Mouse (Mus musculus) MEL (cell line): ENCODE data around the gene Clec4g. TPM values are rescaled to one million over a fixed set of nuclear protein-coding genes. Genes with fewer than 3 reads are reported as not detected.

ENCODE experiments used
- DNase-seq: peaks from one replicate; pipeline ENCODE4 v3.0.0; 2011; ENCODE audit warnings: low read depth, low spot score
- H3K27ac ChIP-seq: 2 replicates; pipeline ENCODE4 v1.5.1; 2012; ENCODE audit warnings: low read depth, mild to moderate bottlenecking, control low read depth, low read length, moderate library complexity; ENCODE audit not compliant: control insufficient read depth
- H3K27me3 ChIP-seq, 2 experiments: fragments of 150-350 bp in 1 of 2; sonication (generic) in 1 of 2; 2 replicates each; pipeline ENCODE4 v1.6.1; 2012; ENCODE audit warnings: low read length in 2 of 2, mild to moderate bottlenecking in 2 of 2, improper control_type of control experiment in 1 of 2, moderate library complexity in 1 of 2; ENCODE audit not compliant: insufficient read depth in 2 of 2, control insufficient read depth in 1 of 2
- H3K36me3 ChIP-seq, 2 experiments: 2 replicates each; pipeline ENCODE4 v1.6.1; 2012 to 2014; ENCODE audit warnings: low read length in 2 of 2, improper control_type of control experiment in 1 of 2, inconsistent platforms in 1 of 2, mild to moderate bottlenecking in 1 of 2; ENCODE audit not compliant: insufficient read depth in 2 of 2, control insufficient read depth in 1 of 2
- H3K4me1 ChIP-seq, 2 experiments: fragments of 150-350 bp in 1 of 2; sonication (generic) in 1 of 2; 2 replicates each; pipeline ENCODE4 v1.6.1; 2012; ENCODE audit warnings: low read length in 2 of 2, improper control_type of control experiment in 1 of 2, mild to moderate bottlenecking in 1 of 2; ENCODE audit not compliant: insufficient read depth in 2 of 2, control insufficient read depth in 1 of 2
- H3K4me3 ChIP-seq, 2 experiments: fragments of 150-350 bp in 1 of 2; sonication (generic) in 1 of 2; 2 replicates each; pipeline ENCODE4 v1.5.1; 2012; ENCODE audit warnings: low read depth in 2 of 2, low read length in 2 of 2, mild to moderate bottlenecking in 2 of 2, moderate library complexity in 2 of 2, control low read depth in 1 of 2, improper control_type of control experiment in 1 of 2; ENCODE audit not compliant: control insufficient read depth in 1 of 2, insufficient read depth in 1 of 2
- H3K79me2 ChIP-seq: 2 replicates; pipeline ENCODE4 v1.6.1; 2012; ENCODE audit warnings: mild to moderate bottlenecking, low read length, moderate library complexity; ENCODE audit not compliant: control insufficient read depth, poor library complexity, insufficient read depth
- H3K9ac ChIP-seq: 2 replicates; pipeline ENCODE4 v1.6.1; 2012; ENCODE audit warnings: low read depth, mild to moderate bottlenecking, control low read depth, low read length, moderate library complexity; ENCODE audit not compliant: control insufficient read depth, poor library complexity, severe bottlenecking
- H3K9me3 ChIP-seq: fragments of 150-350 bp; sonication (generic); replicated peaks from 2 replicates; pipeline ENCODE4 v1.6.1; 2012; ENCODE audit warnings: mild to moderate bottlenecking, low read length, improper control_type of control experiment, moderate library complexity; ENCODE audit not compliant: insufficient read depth
- BHLHE40 ChIP-seq: IDR thresholded peaks from 2 replicates; pipeline ENCODE4 v1.6.1; 2012; ENCODE audit warnings: low read depth, mild to moderate bottlenecking, inconsistent platforms, low read length, improper control_type of control experiment, borderline replicate concordance
- CTCF ChIP-seq, 3 experiments: IDR thresholded peaks in 2 of 3; conservative IDR thresholded peaks in 1 of 3; 2 replicates each; pipeline ENCODE4 v1.5.1; 2011 to 2012; ENCODE audit warnings: low read length in 3 of 3, low read depth in 2 of 3, mild to moderate bottlenecking in 2 of 3, improper control_type of control experiment in 1 of 3, inconsistent platforms in 1 of 3, mixed read lengths in 1 of 3, moderate library complexity in 1 of 3; ENCODE audit not compliant: control insufficient read depth in 1 of 3, insufficient read depth in 1 of 3, poor library complexity in 1 of 3, severe bottlenecking in 1 of 3
- ELF1 ChIP-seq: IDR thresholded peaks from 2 replicates; pipeline ENCODE4 v1.6.1; 2014; ENCODE audit warnings: low read depth, mild to moderate bottlenecking, inconsistent platforms, low read length, improper control_type of control experiment, moderate library complexity
- HCFC1 ChIP-seq: IDR thresholded peaks from 2 replicates; pipeline ENCODE4 v1.6.1; 2012; ENCODE audit warnings: low read depth, mild to moderate bottlenecking, inconsistent platforms, low read length, improper control_type of control experiment, moderate library complexity
- JUND ChIP-seq: IDR thresholded peaks from 2 replicates; pipeline ENCODE4 v1.6.1; 2011; ENCODE audit warnings: low read depth, mild to moderate bottlenecking, improper control_type of control experiment, low read length
- KAT2A ChIP-seq: conservative IDR thresholded peaks from 2 replicates; pipeline ENCODE4 v1.6.1; 2012; ENCODE audit warnings: low read depth, low read length, improper control_type of control experiment, inconsistent platforms
- MAX ChIP-seq: IDR thresholded peaks from 2 replicates; pipeline ENCODE4 v1.6.1; 2011; ENCODE audit warnings: low read length, improper control_type of control experiment
- MAZ ChIP-seq: IDR thresholded peaks from 2 replicates; pipeline ENCODE4 v1.6.1; 2012; ENCODE audit warnings: low read depth, mild to moderate bottlenecking, inconsistent platforms, low read length, improper control_type of control experiment
- MEF2A ChIP-seq: IDR thresholded peaks from 2 replicates; pipeline ENCODE4 v1.6.1; 2014; ENCODE audit warnings: low read depth, mild to moderate bottlenecking, inconsistent platforms, low read length, improper control_type of control experiment; ENCODE audit not compliant: poor library complexity, insufficient replicate concordance, severe bottlenecking; ENCODE audit errors: extremely low read depth
- MXI1 ChIP-seq: IDR thresholded peaks from 2 replicates; pipeline ENCODE4 v1.6.1; 2011; ENCODE audit warnings: mild to moderate bottlenecking, low read depth, low read length, improper control_type of control experiment
- NELFE ChIP-seq: IDR thresholded peaks from 2 replicates; pipeline ENCODE4 v1.6.1; 2011; ENCODE audit warnings: low read depth, low read length, improper control_type of control experiment
- POLR2AphosphoS5 ChIP-seq: IDR thresholded peaks from 2 replicates; pipeline ENCODE4 v1.6.1; 2012; ENCODE audit warnings: low read depth, borderline replicate concordance, mild to moderate bottlenecking, inconsistent platforms, low read length, moderate library complexity, mixed read lengths
- RAD21 ChIP-seq: IDR thresholded peaks from 2 replicates; pipeline ENCODE4 v1.6.1; 2011; ENCODE audit warnings: mild to moderate bottlenecking, low read depth, low read length, improper control_type of control experiment
- SMC3 ChIP-seq: IDR thresholded peaks from 2 replicates; pipeline ENCODE4 v1.6.1; 2011; ENCODE audit warnings: low read depth, low read length, improper control_type of control experiment
- TBP ChIP-seq: IDR thresholded peaks from 2 replicates; pipeline ENCODE4 v1.8.0; 2011; ENCODE audit warnings: low read depth, low read length, improper control_type of control experiment
- UBTF ChIP-seq: IDR thresholded peaks from 2 replicates; pipeline ENCODE4 v1.6.1; 2012; ENCODE audit warnings: low read depth, mild to moderate bottlenecking, inconsistent platforms, low read length, improper control_type of control experiment, moderate library complexity, borderline replicate concordance; ENCODE audit not compliant: insufficient read depth
- USF2 ChIP-seq, 2 experiments: IDR thresholded peaks; 2 replicates each; pipeline ENCODE4 v1.6.1; 2011 to 2012; ENCODE audit warnings: improper control_type of control experiment in 2 of 2, low read length in 2 of 2, borderline replicate concordance in 1 of 2, inconsistent platforms in 1 of 2, low read depth in 1 of 2, mild to moderate bottlenecking in 1 of 2; ENCODE audit not compliant: insufficient read depth in 1 of 2
- ZNF384 ChIP-seq: IDR thresholded peaks from 2 replicates; pipeline ENCODE4 v1.6.1; 2012; ENCODE audit warnings: low read depth, mild to moderate bottlenecking, inconsistent platforms, low read length, improper control_type of control experiment
- polyA plus RNA-seq, 2 experiments: library from polyadenylated mRNA; stranded (reverse) in 1 of 2; unstranded in 1 of 2; fragments of >175 nt in 1 of 2; fragments of >200 nt in 1 of 2; gene quantifications; 2 replicates each; pipeline versions ENCODE4 v1.2.1 to v1.2.4; 2012; ENCODE audit warnings: low replicate concordance in 2 of 2, low read depth in 1 of 2; ENCODE audit not compliant: insufficient read length in 2 of 2, insufficient read depth in 1 of 2, missing spikeins in 1 of 2
- total RNA-seq: library from RNA; depleted of rRNA; stranded (reverse); fragments of 300-350 nt; gene quantifications from 2 replicates; pipeline ENCODE4 v1.2.3, GENCODE M21; 2012

The Clec4g gene
- total and polyA plus RNA-seq, 3 experiments, result not detected

DNA sequence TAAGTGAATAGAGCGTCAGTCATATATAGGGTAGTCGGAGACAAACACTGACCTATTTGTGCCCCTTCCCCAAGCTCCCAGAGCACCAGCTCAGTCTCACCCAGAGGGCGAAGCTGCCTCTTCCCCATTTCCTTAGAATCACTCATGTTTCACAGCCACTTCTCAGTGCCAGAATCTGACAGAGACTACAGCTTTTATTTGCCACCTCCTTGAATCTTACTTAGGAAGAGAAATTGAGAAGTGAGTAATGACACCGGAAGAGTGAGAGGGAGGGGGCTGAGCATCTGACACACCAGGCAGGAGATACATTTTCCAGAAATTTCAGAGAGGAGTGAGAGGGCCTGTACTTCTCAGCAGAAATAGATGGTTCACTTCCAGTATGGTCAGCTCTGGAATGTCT is 28.3 kb upstream of the Clec4g start, which contains the start of gene Cd209a:
Cd209a (minus strand) TSS at position 224 of the 400 bp plus-strand sequence.
- Histone ChIP-seq H3K9ac (no peak within 1 kb of the TSS), H3K9me3 (no peaks in the 10 kb centered on the region), H3K27me3 (no peaks in the 10 kb centered on the region)
- TF ChIP-seq SMC3, result no peak
- no peak for TF ChIP-seq HCFC1
- no peak for TF ChIP-seq RAD21
- TF ChIP-seq NELFE, result no peak
- TF ChIP-seq CTCF (IDR thresholded peaks at IDR 0.05 in 2 of 3, conservative IDR thresholded peaks at IDR 0.05 in 1 of 3; ENCODE audit: control insufficient read depth in 1 of 3, insufficient read depth in 1 of 3, low read depth in 2 of 3, low read length in 3 of 3, poor library complexity in 1 of 3, severe bottlenecking in 1 of 3), result no peak
- no peak for TF ChIP-seq MAZ
- TF ChIP-seq POLR2AphosphoS5, result no peak
- TF ChIP-seq USF2 (IDR thresholded peaks at IDR 0.05; ENCODE audit: borderline replicate concordance in 1 of 2, insufficient read depth in 1 of 2, low read depth in 1 of 2, low read length in 2 of 2), result no peak
- no peak for TF ChIP-seq ZNF384
- TF ChIP-seq MAX, result no peak
- no peak for TF ChIP-seq TBP
- TF ChIP-seq JUND, result no peak
- no peak for TF ChIP-seq MEF2A
- TF ChIP-seq BHLHE40, result no peak
- no peak for TF ChIP-seq ELF1
- TF ChIP-seq, all 39 proteins: peak for 0
- DNase-seq, result no peak
- Histone ChIP-seq H3K79me2 (no peaks in the 10 kb centered on the region), H3K4me3 (no peak within 1 kb of the TSS), H3K27ac (no peak within 1 kb of the TSS), H3K36me3 (no peaks in the 10 kb centered on the region), H3K4me1 (no peaks in the 10 kb centered on the region)

DNA sequence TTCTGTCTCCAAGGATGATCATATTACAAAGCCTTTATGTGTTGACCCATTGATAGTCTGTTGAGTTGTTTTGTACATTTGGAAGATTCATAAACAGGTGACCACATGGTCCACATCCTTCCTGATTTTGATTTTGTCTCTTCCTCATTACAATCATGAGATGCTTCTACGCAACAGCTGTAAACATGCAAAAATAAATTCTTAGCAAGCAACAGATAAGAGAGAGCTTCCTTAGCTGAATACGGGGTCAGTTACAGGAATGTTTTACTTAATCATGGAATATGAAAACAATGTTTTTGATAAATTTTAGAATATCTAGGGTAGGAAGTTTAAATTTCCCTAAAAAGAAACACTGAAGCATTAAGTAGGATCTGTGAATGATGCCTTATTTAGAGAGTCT is 16.5 kb upstream of the Clec4g start:
- no peak overlapping the region for H3K27ac ChIP-seq
- no peaks in the 10 kb centered on the region for H3K79me2 ChIP-seq
- TF ChIP-seq ELF1 (no peak), KAT2A (no peak), MEF2A (no peak), TBP (no peak), HCFC1 (no peak), UBTF (no peak), MXI1 (no peak)
- no peaks in the 10 kb centered on the region for H3K4me1 ChIP-seq
- no peaks in the 10 kb centered on the region for H3K9me3 ChIP-seq
- H3K36me3 ChIP-seq, result no peaks in the 10 kb centered on the region
- H3K4me3 ChIP-seq, result no peak overlapping the region
- no peak overlapping the region for H3K9ac ChIP-seq
- no peaks in the 10 kb centered on the region for H3K27me3 ChIP-seq
- no peak for DNase-seq
